Mouse (Mus musculus) lung, adult 2 months (tissue): ENCODE results near the gene Guca1a.

ENCODE experiments used
- CTCF ChIP-seq: fragments of 200-500 bp; IDR thresholded peaks from 2 replicates; pipeline ENCODE4 v1.5.1; 2011; ENCODE audit warnings: mild to moderate bottlenecking, low read length, control low read depth; ENCODE audit not compliant: insufficient read depth
- POLR2A ChIP-seq: fragments of 200-500 bp; IDR thresholded peaks from 2 replicates; pipeline ENCODE4 v1.6.1; 2011; ENCODE audit warnings: low read depth, mild to moderate bottlenecking, control low read depth, low read length, borderline replicate concordance; ENCODE audit errors: extremely low read depth

DNA sequence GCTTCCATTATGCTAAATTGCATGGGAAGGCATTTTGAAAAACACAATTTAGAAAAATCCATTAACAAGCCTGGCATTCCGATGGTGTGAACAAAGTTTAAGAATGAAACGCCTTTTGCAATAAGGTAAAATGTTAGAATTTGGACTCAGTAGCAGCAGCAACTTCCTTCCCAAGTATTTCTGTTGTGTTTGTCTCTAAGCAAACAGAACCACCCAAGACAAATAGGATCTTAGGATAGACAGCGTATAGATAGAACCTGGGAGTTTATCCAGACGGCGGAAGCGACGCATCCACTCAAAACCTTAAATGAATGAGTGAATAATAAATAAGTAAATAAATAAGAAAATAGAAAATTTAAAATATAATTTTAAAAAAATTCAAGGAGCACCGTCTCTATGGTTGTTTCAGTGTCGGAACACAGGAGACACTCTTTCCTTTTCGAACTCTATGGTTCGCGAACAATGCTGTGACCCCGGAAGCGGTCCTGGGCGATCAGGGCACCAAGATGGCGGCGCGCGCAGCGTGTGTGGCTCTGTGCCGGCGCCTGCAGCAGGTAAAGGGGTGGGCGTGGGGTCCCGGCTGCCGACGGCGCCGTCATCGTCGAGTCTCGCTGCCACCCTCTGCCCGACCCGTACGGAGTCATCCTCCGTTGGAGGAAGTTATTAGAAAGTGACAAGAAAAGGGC, 31.8 kb downstream of the Guca1a start, which contains the start of gene Mrps10:
- no peak for TF ChIP-seq CTCF
- TF ChIP-seq POLR2A: peak; percentile 44; the same call in 1 of the 2 replicates
